Mouse (Mus musculus) spleen, embryonic (tissue): ENCODE data around the gene Cacng8.

Experiments
- CTCF ChIA-PET: fragments of 350-600 bp; sonication (Branson Sonifier 250); formaldehyde crosslinking; loops from one replicate; lab custom pipeline; 2022; lab: Charles Lee

The Cacng8 gene

DNA sequence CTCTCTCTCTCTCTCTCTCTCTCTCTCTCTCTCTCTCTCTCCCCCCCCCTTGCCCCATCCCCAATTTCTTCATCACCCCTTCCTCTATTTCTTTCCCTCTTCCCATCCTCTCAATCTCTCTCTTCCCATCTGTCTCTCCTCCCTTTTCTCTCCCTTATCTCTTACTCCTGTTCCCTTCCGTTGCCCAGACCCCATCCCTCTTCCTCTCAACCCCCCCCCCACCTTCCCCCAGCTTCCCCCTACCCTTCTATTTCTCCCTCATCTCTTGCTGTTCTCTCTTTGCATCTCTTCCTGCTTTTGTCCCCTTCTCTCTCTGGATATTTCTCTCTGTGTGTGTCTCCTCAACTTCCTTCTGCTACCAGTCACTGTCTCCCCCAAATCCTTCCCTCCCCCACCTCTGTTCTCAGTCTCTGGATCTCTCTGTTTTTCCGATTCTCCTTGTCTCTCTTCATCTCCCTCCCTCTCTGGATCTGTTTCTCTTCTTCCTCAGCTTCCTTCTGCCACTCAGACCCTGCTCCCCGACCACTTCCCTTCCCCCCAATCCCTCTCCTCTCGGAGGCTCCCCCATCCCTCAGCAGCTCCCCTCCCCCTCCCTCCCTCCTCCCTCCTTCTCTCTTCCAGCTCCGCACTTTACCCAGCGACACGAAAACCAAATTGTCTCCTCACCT is at the start of gene Cacng8:
Cacng8 (plus strand) TSS at position 271 of the 668 bp plus-strand sequence.
- CTCF ChIA-PET: no interaction called here

DNA sequence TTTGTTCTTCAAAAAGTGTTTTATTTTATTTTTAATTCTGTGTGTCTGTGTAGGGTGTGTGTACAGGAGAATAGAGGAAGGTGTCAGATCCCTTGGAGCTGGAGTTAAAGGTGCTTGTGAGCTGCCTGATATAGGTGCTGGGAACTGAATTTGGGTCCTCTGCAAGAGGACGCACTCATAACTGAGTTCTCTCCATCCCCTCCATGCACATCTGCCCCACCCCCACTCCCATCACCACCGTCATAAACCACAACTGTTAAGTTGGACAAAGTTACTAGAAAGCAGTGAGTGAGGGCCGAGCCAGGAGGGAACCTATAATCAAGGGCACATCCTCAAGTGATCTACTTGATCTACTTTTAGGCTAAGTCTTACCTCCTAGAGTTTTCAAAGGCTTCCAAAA is 46.6 kb upstream of the Cacng8 start:
- CTCF ChIA-PET: no interaction called here

DNA sequence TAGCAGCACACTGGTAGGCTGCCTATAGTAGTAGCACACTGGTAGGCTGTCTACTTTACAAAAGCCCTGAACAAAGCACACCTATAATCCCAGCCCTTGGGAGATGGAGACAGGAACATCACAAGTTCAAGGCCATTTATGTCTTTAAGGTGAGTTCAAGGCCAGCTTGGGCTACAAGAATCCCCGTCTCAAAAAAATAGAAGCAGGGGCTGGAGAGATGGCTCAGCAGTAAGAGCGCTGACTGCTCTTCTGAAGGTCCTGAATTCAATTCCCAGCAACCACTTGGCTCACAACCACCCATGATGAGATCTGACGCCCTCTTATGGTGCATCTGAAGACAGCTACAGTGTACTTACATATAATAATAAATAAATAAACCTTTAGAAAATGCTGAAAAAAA is 45.2 kb upstream of the Cacng8 start:
- CTCF ChIA-PET: no interaction called here

DNA sequence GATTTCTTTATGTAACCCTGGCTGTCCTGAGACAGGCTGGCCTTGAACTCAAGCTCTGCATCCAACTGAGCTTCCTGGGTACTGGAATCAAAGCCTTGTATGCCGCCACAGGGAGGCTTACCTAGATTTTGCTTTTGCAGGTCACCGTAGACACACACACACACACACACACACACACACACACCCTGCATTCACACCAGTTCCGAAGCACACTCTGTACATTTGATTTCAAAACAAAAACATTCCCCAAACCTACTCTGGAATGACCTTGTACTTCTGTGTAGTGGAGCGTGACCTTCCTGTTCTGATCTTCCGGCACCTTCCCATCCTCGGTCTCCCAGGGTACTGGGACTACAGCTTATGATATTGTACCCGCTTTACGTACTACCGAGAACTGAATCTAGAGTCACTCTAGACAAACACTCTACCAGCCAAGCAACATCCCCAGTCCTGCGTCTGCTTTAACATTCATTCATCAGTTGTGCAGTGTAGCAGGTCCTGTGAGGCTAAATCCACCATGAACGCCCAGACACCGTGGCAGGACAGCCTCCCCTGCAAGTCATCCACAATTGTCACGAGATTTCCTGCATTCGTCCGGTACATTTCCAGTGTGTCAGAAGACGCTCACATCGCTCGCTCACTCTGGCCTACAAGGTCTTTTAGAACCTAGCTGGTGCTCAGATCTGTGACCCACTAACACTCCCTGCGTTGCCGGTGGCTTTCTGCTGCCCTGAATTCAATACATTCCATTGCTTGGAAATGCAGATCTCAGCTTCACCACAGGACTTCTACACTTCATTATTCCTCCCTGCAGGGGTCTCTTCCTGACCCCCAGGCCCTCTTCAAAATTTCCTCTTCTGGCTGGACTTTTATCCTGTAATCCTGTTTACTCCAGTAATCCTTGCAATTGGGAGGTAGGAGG is 42.9 kb upstream of the Cacng8 start:
- CTCF ChIA-PET: no interaction called here

DNA sequence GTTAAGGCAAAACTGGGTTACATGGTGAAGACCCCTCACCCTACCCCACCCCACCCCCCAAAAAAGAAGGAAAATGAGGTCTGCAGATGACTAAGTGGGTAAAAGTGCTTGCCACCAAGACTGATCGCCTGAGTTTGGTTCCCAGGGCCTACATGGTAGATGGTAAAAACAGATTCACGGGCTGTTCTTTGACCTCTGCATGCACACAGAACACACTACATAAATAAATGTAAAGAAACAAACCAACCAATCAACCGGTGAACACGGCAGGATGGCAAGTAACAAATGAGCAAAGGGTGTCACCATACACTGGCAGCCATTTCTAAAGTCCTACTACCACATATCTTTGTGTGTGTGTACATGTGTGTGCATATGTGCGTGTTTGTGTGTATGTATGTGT is 42.2 kb upstream of the Cacng8 start:
- CTCF ChIA-PET: no interaction called here

DNA sequence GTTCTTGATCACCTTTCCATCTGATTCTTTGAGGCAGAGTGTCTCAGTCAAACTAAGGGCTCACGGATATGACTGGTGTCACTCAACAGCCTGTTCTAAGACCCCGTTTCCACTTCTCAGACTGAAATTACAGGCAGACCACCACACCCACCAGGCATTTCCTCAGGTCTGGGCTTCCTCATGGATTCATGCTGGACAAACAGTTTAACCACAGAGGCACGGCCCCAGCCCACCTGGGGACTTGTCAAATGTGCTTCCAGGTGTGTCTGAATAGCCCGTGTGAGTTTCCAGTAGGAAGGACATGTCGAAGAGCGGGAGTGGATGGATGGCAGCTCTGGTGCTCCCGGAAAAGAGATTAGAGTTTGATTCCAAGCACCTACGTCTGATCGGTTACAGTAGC is 40.7 kb upstream of the Cacng8 start:
- CTCF ChIA-PET: no interaction called here

DNA sequence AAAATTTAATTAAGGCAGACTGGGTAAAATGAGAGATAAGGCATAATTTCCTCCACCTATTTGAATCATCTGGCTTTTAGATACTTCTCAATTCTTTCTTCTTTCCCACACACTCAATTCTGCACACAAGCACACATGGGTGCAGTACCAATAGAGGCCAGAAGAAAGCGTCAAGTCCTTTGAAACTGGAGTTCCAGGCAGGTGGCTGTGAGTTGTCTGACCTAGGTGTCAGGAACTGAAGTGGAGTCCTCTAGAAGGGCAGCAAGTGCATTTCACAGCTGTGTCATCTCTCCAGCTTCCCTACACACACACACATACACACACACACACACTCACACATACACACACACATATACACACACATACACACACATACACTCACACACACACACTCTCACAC is 38.9 kb upstream of the Cacng8 start:
- CTCF ChIA-PET: no interaction called here

DNA sequence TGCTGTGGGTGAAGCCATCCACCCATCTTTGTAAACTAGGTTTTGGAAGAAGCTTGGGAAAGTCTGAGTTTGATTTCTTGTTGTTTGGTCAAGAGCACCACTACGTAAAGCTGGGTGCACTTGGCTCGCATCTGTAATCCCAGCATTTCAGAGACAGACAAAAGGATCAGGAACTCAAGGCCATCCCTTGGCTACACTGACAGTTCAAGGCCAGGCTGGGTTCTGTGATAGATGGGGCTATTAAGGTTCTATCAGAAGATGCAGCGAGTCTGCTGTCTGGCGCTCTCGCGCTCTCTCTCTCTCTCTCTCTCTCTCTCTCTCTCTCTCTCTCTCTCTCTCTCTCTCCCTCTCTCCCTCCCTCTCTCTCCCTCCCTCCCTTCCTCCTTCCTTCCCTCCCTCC is 35.6 kb upstream of the Cacng8 start:
- CTCF ChIA-PET: no interaction called here

DNA sequence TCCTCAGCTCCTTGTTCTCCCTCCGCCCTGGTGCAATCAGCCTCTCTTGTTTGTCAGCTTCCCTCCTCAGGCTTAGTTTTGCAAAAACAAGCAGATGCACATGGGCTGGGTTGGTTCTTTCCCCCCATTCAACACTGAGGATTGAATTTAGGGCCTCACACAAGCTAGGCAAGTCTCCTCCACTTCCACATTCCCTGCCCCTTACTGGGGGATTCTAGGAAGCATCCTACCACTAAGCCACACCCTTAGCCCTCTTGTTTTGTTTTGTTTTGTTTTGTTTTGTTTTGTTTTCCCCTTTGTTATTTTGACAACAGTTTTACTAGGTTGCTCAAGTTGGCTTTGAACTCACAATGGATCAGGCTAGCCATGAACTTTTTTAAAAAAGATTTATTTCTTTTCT is 29.8 kb upstream of the Cacng8 start:
- CTCF ChIA-PET: no interaction called here

DNA sequence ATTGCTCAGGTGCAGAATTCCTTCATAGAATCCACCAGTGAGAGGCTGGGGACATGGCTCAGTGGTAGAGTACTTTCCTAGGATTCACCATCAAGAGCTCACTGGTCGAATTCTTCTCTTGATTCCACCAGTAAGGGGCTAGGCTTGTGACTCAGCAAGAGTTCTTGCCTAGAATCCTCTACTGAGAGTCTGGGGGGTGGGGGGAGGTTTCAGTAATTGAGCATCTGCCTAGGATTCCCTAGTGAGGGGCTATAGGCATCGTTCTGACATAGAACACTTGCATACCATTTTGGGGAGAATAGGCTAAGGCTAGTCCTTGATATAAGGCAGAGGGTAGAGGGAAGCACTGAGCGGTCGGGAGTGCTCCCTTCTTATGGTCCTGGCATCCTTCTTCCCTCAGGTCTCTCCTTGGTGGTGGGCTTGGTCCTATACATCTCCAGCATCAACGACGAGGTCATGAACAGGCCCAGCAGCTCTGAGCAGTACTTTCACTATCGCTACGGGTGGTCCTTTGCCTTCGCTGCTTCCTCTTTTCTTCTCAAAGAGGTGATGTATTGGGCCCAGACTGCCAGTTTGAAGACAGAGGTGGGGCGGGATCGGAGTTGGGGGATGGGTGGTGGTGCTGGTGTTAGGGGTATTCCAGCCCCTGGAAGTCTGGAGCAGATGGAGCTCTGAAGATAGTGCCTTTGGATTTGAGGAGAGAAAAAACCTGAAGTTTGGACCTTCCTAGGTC is 24.8 kb upstream of the Cacng8 start:
- CTCF ChIA-PET: no interaction called here

DNA sequence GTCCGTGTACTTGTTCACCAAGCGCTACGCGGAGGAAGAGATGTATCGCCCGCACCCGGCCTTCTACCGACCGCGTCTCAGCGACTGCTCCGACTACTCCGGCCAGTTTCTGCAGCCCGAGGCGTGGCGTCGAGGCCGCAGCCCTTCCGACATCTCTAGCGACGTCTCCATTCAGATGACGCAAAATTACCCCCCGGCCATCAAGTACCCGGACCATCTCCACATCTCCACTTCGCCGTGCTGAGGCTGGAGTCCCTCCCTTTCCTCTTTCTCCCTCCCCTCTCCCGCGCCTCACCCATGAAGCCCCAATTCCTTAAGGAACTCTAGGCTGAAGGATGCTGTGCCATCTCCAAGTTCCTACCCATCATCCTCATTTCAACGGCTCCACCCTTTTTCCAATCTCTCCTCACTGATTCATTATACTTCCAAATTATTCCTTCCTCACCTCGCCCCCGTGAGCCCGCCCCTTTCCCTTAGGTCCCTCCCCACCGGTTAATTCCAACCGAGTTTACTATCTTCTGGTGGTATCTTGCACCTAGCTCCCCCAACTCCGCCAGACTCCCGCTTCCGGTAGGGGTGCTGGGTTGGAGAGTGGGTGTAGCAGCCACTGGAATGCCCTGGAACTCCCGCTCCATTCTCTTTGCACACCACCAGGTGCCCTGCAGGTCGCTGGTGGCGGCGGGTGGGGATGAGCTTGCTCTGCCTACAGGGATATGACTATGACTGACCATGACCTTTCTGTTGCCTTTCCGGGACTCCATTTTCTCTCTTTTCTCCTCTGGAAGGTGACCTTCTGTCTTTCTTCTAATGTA is 23.6 kb upstream of the Cacng8 start:
- CTCF ChIA-PET: no interaction called here

DNA sequence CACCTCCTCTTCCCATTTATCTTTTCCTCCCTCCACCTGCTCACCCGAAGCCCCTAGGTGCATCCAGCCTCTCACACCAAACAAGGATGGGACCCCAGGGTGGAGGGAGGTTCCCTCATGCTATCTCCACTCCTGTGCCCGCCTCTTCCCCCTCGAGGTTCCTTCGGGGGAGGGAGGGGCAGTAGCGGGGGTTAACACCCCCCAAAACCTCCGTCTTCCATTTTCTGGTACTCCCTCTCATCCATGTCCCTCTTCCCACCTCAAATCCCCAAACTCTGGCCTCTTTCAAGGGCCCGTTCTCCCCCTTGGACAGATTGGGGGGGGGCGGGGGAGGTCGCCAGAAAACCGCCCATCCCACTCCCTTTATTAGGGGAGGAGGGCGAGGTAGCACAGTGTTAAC is 22.9 kb upstream of the Cacng8 start:
- CTCF ChIA-PET: no interaction called here

DNA sequence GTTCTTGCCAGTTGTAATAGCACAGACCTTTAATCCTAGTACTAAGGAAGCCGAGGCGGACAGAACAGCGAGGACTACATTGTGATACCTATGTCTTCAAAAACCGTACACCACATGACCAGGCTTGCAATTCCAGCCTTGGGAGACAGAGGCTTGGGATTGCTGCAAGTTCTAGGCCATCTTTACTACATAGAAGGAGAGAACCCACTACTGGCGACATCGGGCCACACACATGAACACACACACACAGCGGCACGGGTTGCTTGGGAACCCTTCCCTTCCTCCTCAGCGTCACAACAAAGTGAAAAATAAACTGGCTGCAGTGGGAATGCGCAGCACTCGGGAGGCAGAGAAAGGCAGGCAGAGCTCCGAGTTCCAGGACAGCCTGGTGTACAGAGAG is 22.2 kb upstream of the Cacng8 start:
- CTCF ChIA-PET: no interaction called here

DNA sequence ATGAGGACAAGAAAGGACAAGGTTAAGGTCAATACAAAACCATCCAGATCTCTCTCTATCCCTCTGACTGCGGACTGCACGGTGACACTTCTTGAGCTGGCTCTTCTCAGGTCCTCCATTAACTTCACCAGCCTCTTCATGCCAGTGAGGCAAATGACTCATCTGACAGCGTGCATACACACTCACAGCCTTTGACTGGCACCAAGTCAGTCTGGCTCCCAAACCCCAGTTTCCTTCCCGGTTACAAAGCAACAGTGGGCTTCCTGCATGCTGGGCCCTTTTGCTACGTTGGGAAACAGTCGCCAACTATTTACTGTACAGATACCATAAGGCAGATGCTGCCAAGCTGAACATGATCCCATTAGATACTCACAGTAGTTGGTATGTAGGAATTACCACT is 21.3 kb upstream of the Cacng8 start:
- CTCF ChIA-PET: no interaction called here

DNA sequence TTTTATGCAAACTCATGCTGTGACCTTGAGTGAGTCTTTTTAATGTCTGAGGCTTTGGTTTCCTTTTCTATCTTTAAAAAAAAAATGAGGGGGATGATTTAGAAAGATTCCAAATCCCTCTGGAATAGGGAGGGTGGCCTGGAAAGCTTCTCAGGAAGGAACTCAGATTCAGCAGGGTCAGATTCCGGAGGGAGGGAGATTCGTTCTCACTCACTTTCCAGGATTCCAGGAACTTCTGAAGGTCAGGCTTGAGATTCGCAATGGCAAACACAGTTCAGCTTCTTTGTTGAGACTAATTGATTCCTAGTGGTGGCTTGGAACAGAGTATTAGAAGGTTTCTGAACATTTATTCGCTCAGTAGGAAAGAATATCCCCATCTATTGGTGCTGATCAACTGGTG is 20.1 kb upstream of the Cacng8 start:
- CTCF ChIA-PET: no interaction called here

DNA sequence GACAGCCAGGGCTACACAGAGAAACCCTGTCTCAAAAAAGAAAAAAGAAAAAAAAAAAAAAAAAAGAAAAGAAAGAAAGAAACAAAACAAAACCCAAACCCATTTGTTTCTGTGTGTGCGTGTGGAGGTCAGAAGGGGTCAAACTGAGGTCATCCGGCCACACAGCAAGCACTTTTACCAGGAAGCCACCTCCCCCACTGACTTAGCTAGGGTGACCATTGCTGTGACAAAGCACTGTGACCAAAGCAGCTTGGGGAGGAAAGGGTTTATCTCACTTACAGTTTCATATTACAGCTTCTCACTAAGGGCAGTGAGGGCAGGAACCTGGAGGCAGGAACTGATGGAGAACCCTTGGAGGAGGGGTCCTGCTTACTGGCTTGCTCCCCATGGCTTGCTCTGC is 18.1 kb upstream of the Cacng8 start:
- CTCF ChIA-PET: no interaction called here

DNA sequence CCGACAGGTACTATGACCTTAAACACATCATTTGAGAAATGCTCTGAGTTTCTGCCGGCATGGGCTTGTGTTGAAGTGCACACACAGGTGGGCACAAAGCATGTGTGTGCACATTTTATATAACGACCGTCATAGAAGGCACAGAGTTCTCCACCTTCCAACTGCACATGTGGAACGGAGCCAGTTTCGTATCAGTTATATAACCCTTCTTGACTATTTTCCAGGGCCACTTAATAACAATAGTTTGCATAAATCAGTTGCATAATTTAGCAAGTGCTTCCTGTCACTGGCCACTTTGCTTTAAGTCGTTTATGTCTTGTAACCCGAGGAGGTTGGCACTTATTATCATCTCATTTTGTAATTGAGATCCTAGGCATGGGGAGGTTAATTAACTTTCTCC is 16.7 kb upstream of the Cacng8 start:
- CTCF ChIA-PET: no interaction called here

DNA sequence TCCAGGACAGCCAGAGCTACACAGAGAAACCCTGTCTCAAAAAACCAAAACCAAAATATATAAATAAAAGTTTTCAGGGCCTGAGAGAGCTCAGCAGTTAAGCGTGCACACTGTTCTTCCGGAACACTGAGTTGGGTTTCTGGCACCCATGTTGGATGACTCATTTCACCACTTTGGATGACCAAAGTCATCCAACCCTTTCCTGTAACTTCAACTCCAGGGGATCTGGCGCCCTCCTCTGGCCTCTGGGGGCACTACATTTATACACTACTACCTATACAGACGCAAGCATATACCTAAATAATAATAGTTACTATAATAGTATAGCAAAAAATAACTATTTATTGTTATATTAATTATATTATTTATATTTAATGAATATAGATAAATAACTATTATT is 13.7 kb upstream of the Cacng8 start:
- CTCF ChIA-PET: no interaction called here

DNA sequence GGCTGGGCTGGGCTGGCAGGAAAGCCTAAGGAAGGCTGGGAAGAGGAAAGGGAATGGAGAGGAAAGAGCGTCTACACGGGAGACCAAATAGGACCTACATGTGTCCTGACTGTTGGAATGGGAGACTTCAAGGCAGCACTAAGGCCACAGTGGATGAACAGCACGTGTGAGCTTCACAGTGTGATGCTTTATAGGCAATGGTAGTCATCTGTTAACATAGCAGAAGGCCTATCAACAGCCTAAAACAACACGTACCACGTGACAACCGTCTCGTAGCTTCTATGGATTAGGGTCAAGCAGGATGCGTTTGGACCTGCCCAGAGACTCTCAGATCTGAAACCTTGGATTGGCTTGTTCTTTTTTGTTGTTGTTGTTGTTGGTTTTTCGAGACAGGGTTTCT is 8.4 kb upstream of the Cacng8 start:
- CTCF ChIA-PET: no interaction called here

DNA sequence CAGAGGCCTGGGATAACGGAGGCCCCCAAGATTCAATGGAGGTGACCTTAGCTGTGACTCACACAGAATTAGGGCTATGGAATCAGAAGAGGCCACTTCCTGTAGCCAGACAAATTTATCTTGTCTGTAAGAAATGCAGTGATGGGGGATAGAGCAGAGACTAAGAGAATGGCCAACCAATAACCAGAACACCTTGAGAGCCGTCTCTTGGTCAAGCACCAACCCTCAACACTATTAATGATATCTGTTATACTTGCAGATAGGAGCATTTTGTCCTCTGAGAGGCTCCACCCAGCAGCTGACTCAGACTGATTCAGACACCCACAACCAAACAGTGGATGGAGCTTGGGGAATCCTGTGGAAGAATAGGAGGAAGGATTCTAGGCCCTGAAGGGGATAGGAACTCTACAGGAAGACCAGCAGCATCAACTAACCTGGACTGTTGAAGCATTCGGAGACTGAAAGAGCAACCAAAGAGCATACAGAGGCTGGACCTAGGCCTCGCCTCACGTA is 5.6 kb upstream of the Cacng8 start:
- CTCF ChIA-PET: no interaction called here

DNA sequence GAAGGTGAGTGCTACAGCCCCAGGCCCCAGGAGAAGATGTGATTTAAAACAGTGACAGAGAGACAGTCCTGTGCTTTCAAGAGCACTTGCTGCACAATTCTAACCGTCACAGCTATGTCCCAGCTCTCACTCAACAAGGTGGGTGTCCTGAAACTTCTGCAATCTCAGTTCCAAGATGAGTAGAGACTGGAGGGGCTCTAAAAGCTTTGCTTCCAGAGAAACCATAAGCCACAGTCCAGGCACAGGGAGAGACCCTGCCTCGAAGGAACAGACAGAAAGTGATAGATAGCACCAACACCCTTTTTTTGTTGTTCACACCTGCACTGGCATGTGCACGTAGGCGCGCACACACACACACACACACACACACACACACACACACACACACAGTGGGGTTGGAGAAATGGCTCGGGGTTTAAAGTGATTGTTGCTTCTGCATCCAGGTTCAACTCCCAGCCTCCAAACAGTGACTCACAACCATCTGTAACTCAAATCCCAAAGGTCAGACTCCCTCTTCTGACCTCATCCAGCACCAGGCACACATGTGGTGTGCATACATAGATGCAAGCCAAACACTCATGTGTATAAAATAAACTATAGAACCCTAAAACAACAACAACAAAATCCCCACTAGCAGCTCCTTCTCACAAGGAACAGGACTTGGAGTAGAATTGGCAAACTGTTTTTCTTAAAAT is 4.3 kb upstream of the Cacng8 start:
- CTCF ChIA-PET: no interaction called here
